Mouse (Mus musculus) heart, adult 2 months (tissue): ENCODE results near the gene Wdr75.

Experiments used
- CTCF ChIP-seq: fragments of 200-600 bp; IDR thresholded peaks from 2 replicates; pipeline ENCODE4 v1.8.1; 2022; ENCODE audit warnings: antibody characterized with exemption, mild to moderate bottlenecking, moderate library complexity
- EP300 ChIP-seq: fragments of 200-500 bp; IDR thresholded peaks from 2 replicates; pipeline ENCODE4 v1.6.1; 2011; ENCODE audit warnings: low read depth, low read length, control low read depth; ENCODE audit not compliant: insufficient read depth
- POLR2A ChIP-seq: fragments of 200-500 bp; IDR thresholded peaks from 2 replicates; pipeline ENCODE4 v1.6.1; 2011; ENCODE audit warnings: mild to moderate bottlenecking, low read depth, low read length, control low read depth; ENCODE audit not compliant: insufficient read depth

- TF ChIP-seq CTCF (no peak), POLR2A (no peak), EP300 (no peak)
Measured at GRCm38 (mm10) chr1:45866288-45867018, 71.5 kb downstream of the Wdr75 start.
